Mouse (Mus musculus) MEL (cell line): ENCODE measurements around the gene Gm6793. TPM values are rescaled to one million over a fixed set of nuclear protein-coding genes. Genes with fewer than 3 reads are reported as not detected.

Experiments used
- DNase-seq: peaks from one replicate; pipeline ENCODE4 v3.0.0; 2011; ENCODE audit warnings: low read depth, low spot score
- H3K27ac ChIP-seq: 2 replicates; pipeline ENCODE4 v1.5.1; 2012; ENCODE audit warnings: low read depth, mild to moderate bottlenecking, control low read depth, low read length, moderate library complexity; ENCODE audit not compliant: control insufficient read depth
- H3K27me3 ChIP-seq, 2 experiments: fragments of 150-350 bp in 1 of 2; sonication (generic) in 1 of 2; 2 replicates each; pipeline ENCODE4 v1.6.1; 2012; ENCODE audit warnings: low read length in 2 of 2, mild to moderate bottlenecking in 2 of 2, improper control_type of control experiment in 1 of 2, moderate library complexity in 1 of 2; ENCODE audit not compliant: insufficient read depth in 2 of 2, control insufficient read depth in 1 of 2
- H3K36me3 ChIP-seq, 2 experiments: 2 replicates each; pipeline ENCODE4 v1.6.1; 2012 to 2014; ENCODE audit warnings: low read length in 2 of 2, improper control_type of control experiment in 1 of 2, inconsistent platforms in 1 of 2, mild to moderate bottlenecking in 1 of 2; ENCODE audit not compliant: insufficient read depth in 2 of 2, control insufficient read depth in 1 of 2
- H3K4me1 ChIP-seq, 2 experiments: fragments of 150-350 bp in 1 of 2; sonication (generic) in 1 of 2; 2 replicates each; pipeline ENCODE4 v1.6.1; 2012; ENCODE audit warnings: low read length in 2 of 2, improper control_type of control experiment in 1 of 2, mild to moderate bottlenecking in 1 of 2; ENCODE audit not compliant: insufficient read depth in 2 of 2, control insufficient read depth in 1 of 2
- H3K4me3 ChIP-seq, 2 experiments: fragments of 150-350 bp in 1 of 2; sonication (generic) in 1 of 2; 2 replicates each; pipeline ENCODE4 v1.5.1; 2012; ENCODE audit warnings: low read depth in 2 of 2, low read length in 2 of 2, mild to moderate bottlenecking in 2 of 2, moderate library complexity in 2 of 2, control low read depth in 1 of 2, improper control_type of control experiment in 1 of 2; ENCODE audit not compliant: control insufficient read depth in 1 of 2, insufficient read depth in 1 of 2
- H3K79me2 ChIP-seq: 2 replicates; pipeline ENCODE4 v1.6.1; 2012; ENCODE audit warnings: mild to moderate bottlenecking, low read length, moderate library complexity; ENCODE audit not compliant: control insufficient read depth, poor library complexity, insufficient read depth
- H3K9ac ChIP-seq: 2 replicates; pipeline ENCODE4 v1.6.1; 2012; ENCODE audit warnings: low read depth, mild to moderate bottlenecking, control low read depth, low read length, moderate library complexity; ENCODE audit not compliant: control insufficient read depth, poor library complexity, severe bottlenecking
- H3K9me3 ChIP-seq: fragments of 150-350 bp; sonication (generic); replicated peaks from 2 replicates; pipeline ENCODE4 v1.6.1; 2012; ENCODE audit warnings: mild to moderate bottlenecking, low read length, improper control_type of control experiment, moderate library complexity; ENCODE audit not compliant: insufficient read depth
- CTCF ChIP-seq, 3 experiments: IDR thresholded peaks in 2 of 3; conservative IDR thresholded peaks in 1 of 3; 2 replicates each; pipeline ENCODE4 v1.5.1; 2011 to 2012; ENCODE audit warnings: low read length in 3 of 3, low read depth in 2 of 3, mild to moderate bottlenecking in 2 of 3, improper control_type of control experiment in 1 of 3, inconsistent platforms in 1 of 3, mixed read lengths in 1 of 3, moderate library complexity in 1 of 3; ENCODE audit not compliant: control insufficient read depth in 1 of 3, insufficient read depth in 1 of 3, poor library complexity in 1 of 3, severe bottlenecking in 1 of 3
- EP300 ChIP-seq, 2 experiments: IDR thresholded peaks; 2 replicates each; pipeline ENCODE4 v1.6.1; 2011; ENCODE audit warnings: improper control_type of control experiment in 2 of 2, low read length in 2 of 2, low read depth in 1 of 2, mild to moderate bottlenecking in 1 of 2
- GABPA ChIP-seq: IDR thresholded peaks from 2 replicates; pipeline ENCODE4 v1.6.1; 2012; ENCODE audit warnings: low read depth, mild to moderate bottlenecking, inconsistent platforms, low read length, improper control_type of control experiment, moderate library complexity
- GATA1 ChIP-seq: IDR thresholded peaks from 2 replicates; pipeline ENCODE4 v1.6.1; 2011; ENCODE audit warnings: low read depth, low read length, improper control_type of control experiment
- MAZ ChIP-seq: IDR thresholded peaks from 2 replicates; pipeline ENCODE4 v1.6.1; 2012; ENCODE audit warnings: low read depth, mild to moderate bottlenecking, inconsistent platforms, low read length, improper control_type of control experiment
- MEF2A ChIP-seq: IDR thresholded peaks from 2 replicates; pipeline ENCODE4 v1.6.1; 2014; ENCODE audit warnings: low read depth, mild to moderate bottlenecking, inconsistent platforms, low read length, improper control_type of control experiment; ENCODE audit not compliant: poor library complexity, insufficient replicate concordance, severe bottlenecking; ENCODE audit errors: extremely low read depth
- MXI1 ChIP-seq: IDR thresholded peaks from 2 replicates; pipeline ENCODE4 v1.6.1; 2011; ENCODE audit warnings: mild to moderate bottlenecking, low read depth, low read length, improper control_type of control experiment
- MYB ChIP-seq: IDR thresholded peaks from 2 replicates; pipeline ENCODE4 v1.6.1; 2011; ENCODE audit warnings: mild to moderate bottlenecking, low read depth, low read length, improper control_type of control experiment
- POLR2A ChIP-seq, 2 experiments: IDR thresholded peaks; 2 replicates each; pipeline ENCODE4 v1.6.1; 2011 to 2012; ENCODE audit warnings: low read length in 2 of 2, mild to moderate bottlenecking in 2 of 2, control low read depth in 1 of 2, improper control_type of control experiment in 1 of 2, low read depth in 1 of 2, moderate library complexity in 1 of 2; ENCODE audit not compliant: control insufficient read depth in 1 of 2, insufficient read depth in 1 of 2, poor library complexity in 1 of 2
- RAD21 ChIP-seq: IDR thresholded peaks from 2 replicates; pipeline ENCODE4 v1.6.1; 2011; ENCODE audit warnings: mild to moderate bottlenecking, low read depth, low read length, improper control_type of control experiment
- SIN3A ChIP-seq: IDR thresholded peaks from 2 replicates; pipeline ENCODE4 v1.6.1; 2012; ENCODE audit warnings: low read length, improper control_type of control experiment, inconsistent platforms
- SMC3 ChIP-seq: IDR thresholded peaks from 2 replicates; pipeline ENCODE4 v1.6.1; 2011; ENCODE audit warnings: low read depth, low read length, improper control_type of control experiment
- ZC3H11A ChIP-seq: IDR thresholded peaks from 2 replicates; pipeline ENCODE4 v1.6.1; 2012; ENCODE audit warnings: low read depth, mild to moderate bottlenecking, inconsistent platforms, low read length, improper control_type of control experiment
- ZMIZ1 ChIP-seq: IDR thresholded peaks from 2 replicates; pipeline ENCODE4 v1.6.1; 2012; ENCODE audit warnings: low read depth, mild to moderate bottlenecking, inconsistent platforms, low read length, improper control_type of control experiment, moderate library complexity
- ZNF384 ChIP-seq: IDR thresholded peaks from 2 replicates; pipeline ENCODE4 v1.6.1; 2012; ENCODE audit warnings: low read depth, mild to moderate bottlenecking, inconsistent platforms, low read length, improper control_type of control experiment
- polyA plus RNA-seq, 2 experiments: library from polyadenylated mRNA; stranded (reverse) in 1 of 2; unstranded in 1 of 2; fragments of >175 nt in 1 of 2; fragments of >200 nt in 1 of 2; gene quantifications; 2 replicates each; pipeline versions ENCODE4 v1.2.1 to v1.2.4; 2012; ENCODE audit warnings: low replicate concordance in 2 of 2, low read depth in 1 of 2; ENCODE audit not compliant: insufficient read length in 2 of 2, insufficient read depth in 1 of 2, missing spikeins in 1 of 2
- total RNA-seq: library from RNA; depleted of rRNA; stranded (reverse); fragments of 300-350 nt; gene quantifications from 2 replicates; pipeline ENCODE4 v1.2.3, GENCODE M21; 2012

The Gm6793 gene
- total and polyA plus RNA-seq, 3 experiments = 0.19 to 0.46 TPM; not detected in 1

DNA sequence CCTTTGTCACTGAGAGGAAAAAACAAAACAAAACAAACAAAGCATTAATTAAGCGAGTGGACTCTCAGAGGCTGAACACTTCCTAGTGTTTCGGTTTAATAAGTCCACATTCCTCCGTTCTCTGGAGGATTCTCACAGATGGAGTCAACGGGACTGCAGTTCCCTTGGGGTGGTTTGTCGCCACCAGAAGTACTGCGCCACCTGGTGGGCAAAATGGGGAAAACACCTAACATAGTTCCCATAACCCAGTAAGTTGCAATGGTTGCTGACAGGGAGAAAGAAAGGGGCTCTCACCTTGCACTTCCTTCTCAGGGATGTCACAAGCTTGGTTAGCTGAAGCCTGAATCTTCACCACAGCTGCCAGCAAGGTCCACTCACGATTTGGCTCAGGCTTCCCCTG lies 24.9 kb downstream of the Gm6793 start:
- no peaks in the 10 kb centered on the region for H3K27me3 ChIP-seq
- DNase-seq = peak; percentile 90
- H3K27ac ChIP-seq = no peak overlapping the region
- H3K4me1 ChIP-seq = 0 out of 4 replicates have a peak, but pooled peaks cover 2 to 4% of the 10 kb centered on the region in 2 experiments
- H3K9me3 ChIP-seq = no peaks in the 10 kb centered on the region
- peaks cover 8% of the 10 kb centered on the region for H3K79me2 ChIP-seq
- H3K36me3 ChIP-seq = peaks cover 4 to 5% of the 10 kb centered on the region in 2 experiments
- TF ChIP-seq RAD21 (peak; percentile 67), GATA1 (no peak), POLR2A (IDR thresholded peaks at IDR 0.05; ENCODE audit: control insufficient read depth in 1 of 2, insufficient read depth in 1 of 2, low read depth in 1 of 2, low read length in 2 of 2, poor library complexity in 1 of 2) (no peak), ZNF384 (no peak), ZMIZ1 (no peak), SMC3 (peak; percentile 89), CTCF (IDR thresholded peaks at IDR 0.05 in 2 of 3, conservative IDR thresholded peaks at IDR 0.05 in 1 of 3; ENCODE audit: control insufficient read depth in 1 of 3, insufficient read depth in 1 of 3, low read depth in 2 of 3, low read length in 3 of 3, poor library complexity in 1 of 3, severe bottlenecking in 1 of 3) (peak; percentile 82 to 92 (median 90)), SIN3A (0 out of 2 replicates have a peak, but pooled peaks have one; percentile 33), ZC3H11A (peak; percentile 42; the same call in 1 of the 2 replicates)
- TF ChIP-seq, all 39 proteins: peak for 5
- no peak overlapping the region for H3K9ac ChIP-seq
- H3K4me3 ChIP-seq = no peak overlapping the region

- no peak overlapping the region for H3K9ac ChIP-seq
- H3K27ac ChIP-seq = no peak overlapping the region
- TF ChIP-seq MXI1 = no peak
- no peak for TF ChIP-seq EP300 (IDR thresholded peaks at IDR 0.05; ENCODE audit: low read depth in 1 of 2, low read length in 2 of 2)
- H3K4me1 ChIP-seq = no peaks in the 10 kb centered on the region
- H3K79me2 ChIP-seq = no peaks in the 10 kb centered on the region
- peaks cover 0 to 6% of the 10 kb centered on the region in 2 experiments; a peak in 2 of 4 replicates for H3K36me3 ChIP-seq
- no peak overlapping the region for H3K4me3 ChIP-seq
- no peaks in the 10 kb centered on the region for H3K9me3 ChIP-seq
- DNase-seq = no peak
- H3K27me3 ChIP-seq = no peaks in the 10 kb centered on the region
These were observed 30.3 kb downstream of the Gm6793 start for GRCm38 (mm10) chr8:111984511-111984910.

DNA sequence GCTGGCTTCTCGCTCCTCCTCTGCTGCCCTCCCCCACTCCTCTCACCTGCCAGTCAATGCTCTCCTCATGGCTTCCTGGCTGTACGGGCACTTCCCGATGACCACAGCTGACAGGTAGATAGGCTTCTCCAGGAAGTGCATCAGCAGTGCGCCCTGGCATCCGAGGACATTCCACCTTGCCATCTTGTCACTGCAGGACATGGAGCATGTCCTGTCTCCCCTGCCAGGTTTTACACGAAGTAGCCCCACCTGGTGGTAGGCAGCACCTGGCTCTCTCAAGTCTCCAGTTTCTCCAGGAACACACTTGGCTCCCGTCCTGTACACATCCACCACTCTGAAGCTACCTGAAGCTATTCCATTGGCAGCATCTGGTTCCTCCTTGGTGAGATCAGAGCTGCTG lies 32.7 kb downstream of the Gm6793 start:
- DNase-seq = no peak
- Histone ChIP-seq H3K36me3 (peaks cover 0 to 5% of the 10 kb centered on the region in 2 experiments; a peak in 2 of 4 replicates), H3K4me3 (no peak overlapping the region), H3K9ac (no peak overlapping the region), H3K27ac (no peak overlapping the region), H3K27me3 (no peaks in the 10 kb centered on the region), H3K79me2 (no peaks in the 10 kb centered on the region), H3K4me1 (no peaks in the 10 kb centered on the region), H3K9me3 (no peaks in the 10 kb centered on the region)
- no peak for TF ChIP-seq GATA1
- no peak for TF ChIP-seq MXI1
- peak; percentile 33 for TF ChIP-seq SMC3
- no peak for TF ChIP-seq MYB
- no peak for TF ChIP-seq ZC3H11A
- TF ChIP-seq CTCF (IDR thresholded peaks at IDR 0.05 in 2 of 3, conservative IDR thresholded peaks at IDR 0.05 in 1 of 3; ENCODE audit: control insufficient read depth in 1 of 3, insufficient read depth in 1 of 3, low read depth in 2 of 3, low read length in 3 of 3, poor library complexity in 1 of 3, severe bottlenecking in 1 of 3) = peak; percentile 7 to 48 (median 37); a peak in 4 of 6 replicates
- no peak for TF ChIP-seq MEF2A
- no peak for TF ChIP-seq GABPA
- no peak for TF ChIP-seq MAZ
